Mouse (Mus musculus) hindbrain, embryonic 12.5 days (tissue): ENCODE data around the gene Recql. TPM values are rescaled to one million over a fixed set of nuclear protein-coding genes. Genes with fewer than 3 reads are reported as not detected.
A peak's percentile ranks its signal among the peaks of the same experiment; 100 is the strongest.
"Not testable (repeated sequence)": the region's sequence is repeated elsewhere in the genome, so short reads cannot be mapped to it uniquely, and the experiment has no call there.

Experiments used
- ATAC-seq: fragments of 200-750 bp; cut with Nextera tagmentation; 2 replicates; pipeline ENCODE4 v1.8.0; 2017; ENCODE audit warnings: moderate TSS enrichment; ENCODE audit not compliant: low FRiP score
- H3K27ac ChIP-seq: fragments of 300-500 bp; sonication (generic); 2 replicates; pipeline ENCODE4 v1.5.1; 2016; ENCODE audit warnings: mild to moderate bottlenecking
- H3K27me3 ChIP-seq: fragments of 300-500 bp; sonication (generic); 2 replicates; pipeline ENCODE4 v1.6.1; 2016; ENCODE audit warnings: mild to moderate bottlenecking
- H3K36me3 ChIP-seq: fragments of 300-500 bp; sonication (generic); 2 replicates; pipeline ENCODE4 v1.6.1; 2016; ENCODE audit warnings: mild to moderate bottlenecking
- H3K4me1 ChIP-seq: fragments of 300-500 bp; sonication (generic); 2 replicates; pipeline ENCODE4 v1.6.1; 2016
- H3K4me2 ChIP-seq: fragments of 300-500 bp; sonication (generic); replicated peaks from 2 replicates; pipeline ENCODE4 v1.6.1; 2016; ENCODE audit warnings: mild to moderate bottlenecking
- H3K4me3 ChIP-seq: fragments of 300-500 bp; sonication (generic); 2 replicates; pipeline ENCODE4 v1.5.1; 2016; ENCODE audit warnings: mild to moderate bottlenecking
- H3K9ac ChIP-seq: fragments of 300-500 bp; sonication (generic); 2 replicates; pipeline ENCODE4 v1.6.1; 2016; ENCODE audit warnings: mild to moderate bottlenecking, moderate library complexity
- H3K9me3 ChIP-seq: fragments of 300-500 bp; sonication (generic); replicated peaks from 2 replicates; pipeline ENCODE4 v1.6.1; 2016; ENCODE audit warnings: mild to moderate bottlenecking
- WGBS: fragments of 180-500 bp; shearing (Covaris S2); methylation state at CpG from one replicate; pipeline ENCODE4 v1.1.7; 2016; 5-methylcytosine and 5-hydroxymethylcytosine counted together
- polyA plus RNA-seq: library from polyadenylated mRNA; unstranded; fragments of >200 nt; fragmentation: Nextera tagmentation; extraction: Ambion mirVana; gene quantifications from 2 replicates; pipeline ENCODE4 v1.2.1, GENCODE M21; 2016

Recql gene
- polyA plus RNA-seq, 1 experiment from 2014 or later = 32.3 TPM

DNA sequence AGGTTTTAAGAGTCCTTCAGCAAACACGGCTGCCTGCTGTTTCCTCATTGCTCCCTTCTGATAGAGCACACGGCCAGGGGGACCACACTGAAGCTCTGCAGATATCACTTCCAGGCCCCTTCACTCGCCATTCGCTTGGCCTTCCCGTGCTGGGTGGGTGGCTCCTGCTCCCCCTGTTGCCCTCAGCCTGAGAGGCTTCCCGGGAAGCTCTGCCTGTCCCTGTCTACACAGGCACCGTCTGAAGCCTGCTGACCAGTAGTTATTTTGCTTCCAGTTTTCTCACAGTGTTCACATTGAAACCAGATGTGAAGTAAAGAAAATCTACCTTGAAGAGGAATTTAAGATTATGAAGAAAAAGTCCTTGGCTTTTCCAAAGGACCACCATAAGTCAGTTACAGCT, 29.8 kb downstream of the Recql start:
- H3K4me1 ChIP-seq = no peaks in the 10 kb centered on the region
- H3K36me3 ChIP-seq = peaks cover 83% of the 10 kb centered on the region
- H3K9ac ChIP-seq = no peak overlapping the region
- no peak overlapping the region for H3K4me2 ChIP-seq
- ATAC-seq = no peak
- no peaks in the 10 kb centered on the region for H3K9me3 ChIP-seq
- no peaks in the 10 kb centered on the region for H3K27me3 ChIP-seq
- no peak overlapping the region for H3K4me3 ChIP-seq
- 69% methylated on average over 7 of the region's 7 CpGs for WGBS
- H3K27ac ChIP-seq = no peak overlapping the region

DNA sequence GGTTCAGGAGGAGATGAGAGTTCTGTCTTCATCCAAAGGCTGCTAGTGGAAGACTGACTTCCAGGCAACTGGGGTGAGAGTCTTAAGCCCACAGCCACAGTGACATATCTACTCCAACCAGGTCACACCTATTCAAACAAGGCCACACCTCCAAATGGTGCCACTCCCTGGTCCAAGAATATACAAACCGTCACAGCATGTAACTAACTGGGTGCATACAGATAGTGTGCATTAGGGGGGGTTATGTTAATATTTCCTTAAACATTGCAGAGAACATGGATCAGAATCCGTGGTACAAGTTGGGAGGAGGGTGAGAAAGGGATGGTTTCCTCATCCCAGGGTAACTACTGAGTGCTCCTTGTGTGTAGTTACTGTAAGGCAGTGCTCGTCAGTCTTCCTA, 34.8 kb downstream of the Recql start:
- not testable (repeated sequence) for H3K27ac ChIP-seq, H3K9me3 ChIP-seq, H3K4me2 ChIP-seq, H3K4me1 ChIP-seq, H3K9ac ChIP-seq, ATAC-seq, H3K4me3 ChIP-seq, H3K27me3 ChIP-seq
- 96% methylated on average over 3 of the region's 3 CpGs for WGBS
- H3K36me3 ChIP-seq = peaks cover 63% of the 10 kb centered on the region

DNA sequence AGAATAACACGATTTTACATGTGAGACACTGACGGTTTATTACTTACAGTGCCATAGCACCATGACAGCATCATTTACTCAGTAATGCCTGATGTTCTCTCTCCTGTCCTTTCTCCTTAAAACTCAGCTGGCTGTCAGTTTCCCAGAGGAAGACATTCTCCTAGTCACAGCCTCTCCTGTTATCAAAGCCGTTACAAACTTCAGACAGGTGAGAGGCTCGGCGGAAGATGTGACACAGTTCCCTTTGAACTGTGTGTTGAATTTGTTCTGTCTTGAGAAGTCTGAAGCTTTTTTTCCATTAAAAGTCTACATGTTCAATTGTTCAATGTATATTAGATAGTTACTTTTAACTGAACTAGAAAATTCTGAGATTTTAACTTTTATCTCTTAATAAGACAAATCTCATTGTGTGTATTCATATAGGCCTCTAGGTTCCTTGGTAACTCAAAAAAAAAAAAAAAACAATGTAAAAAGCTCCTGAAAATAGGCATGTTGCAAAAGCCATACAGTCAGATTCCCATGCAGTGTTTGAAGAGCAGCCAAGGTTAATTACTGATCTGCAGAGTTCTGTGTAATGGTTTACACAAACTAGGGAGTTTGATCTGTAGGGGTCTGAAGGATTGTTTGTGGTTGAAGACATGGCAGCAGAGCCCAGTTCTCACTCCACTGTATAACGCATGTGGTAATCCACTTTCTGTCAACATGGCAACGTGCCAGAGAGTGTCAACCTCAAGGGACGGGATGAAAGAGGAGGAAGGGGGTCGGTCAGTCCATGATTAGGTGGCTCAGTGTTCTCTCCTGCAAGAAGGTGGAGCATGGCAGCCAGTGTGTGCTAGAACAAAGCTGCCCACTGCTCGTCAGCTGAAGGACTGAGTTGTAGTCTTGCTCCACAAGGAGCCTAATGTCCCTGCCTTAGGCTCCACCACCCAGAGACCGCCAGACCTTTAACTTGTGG, 39.2 kb downstream of the Recql start:
- H3K4me1 ChIP-seq = 0 out of 2 replicates have a peak, but pooled peaks cover 10% of the 10 kb centered on the region
- peaks cover 30% of the 10 kb centered on the region for H3K36me3 ChIP-seq
- ATAC-seq = no peak
- H3K4me2 ChIP-seq = no peak overlapping the region
- H3K27me3 ChIP-seq = no peaks in the 10 kb centered on the region
- no peak overlapping the region for H3K9ac ChIP-seq
- H3K9me3 ChIP-seq = no peaks in the 10 kb centered on the region
- 87% methylated on average over 11 of the region's 11 CpGs for WGBS
- H3K27ac ChIP-seq = no peak overlapping the region
- H3K4me3 ChIP-seq = no peak overlapping the region

DNA sequence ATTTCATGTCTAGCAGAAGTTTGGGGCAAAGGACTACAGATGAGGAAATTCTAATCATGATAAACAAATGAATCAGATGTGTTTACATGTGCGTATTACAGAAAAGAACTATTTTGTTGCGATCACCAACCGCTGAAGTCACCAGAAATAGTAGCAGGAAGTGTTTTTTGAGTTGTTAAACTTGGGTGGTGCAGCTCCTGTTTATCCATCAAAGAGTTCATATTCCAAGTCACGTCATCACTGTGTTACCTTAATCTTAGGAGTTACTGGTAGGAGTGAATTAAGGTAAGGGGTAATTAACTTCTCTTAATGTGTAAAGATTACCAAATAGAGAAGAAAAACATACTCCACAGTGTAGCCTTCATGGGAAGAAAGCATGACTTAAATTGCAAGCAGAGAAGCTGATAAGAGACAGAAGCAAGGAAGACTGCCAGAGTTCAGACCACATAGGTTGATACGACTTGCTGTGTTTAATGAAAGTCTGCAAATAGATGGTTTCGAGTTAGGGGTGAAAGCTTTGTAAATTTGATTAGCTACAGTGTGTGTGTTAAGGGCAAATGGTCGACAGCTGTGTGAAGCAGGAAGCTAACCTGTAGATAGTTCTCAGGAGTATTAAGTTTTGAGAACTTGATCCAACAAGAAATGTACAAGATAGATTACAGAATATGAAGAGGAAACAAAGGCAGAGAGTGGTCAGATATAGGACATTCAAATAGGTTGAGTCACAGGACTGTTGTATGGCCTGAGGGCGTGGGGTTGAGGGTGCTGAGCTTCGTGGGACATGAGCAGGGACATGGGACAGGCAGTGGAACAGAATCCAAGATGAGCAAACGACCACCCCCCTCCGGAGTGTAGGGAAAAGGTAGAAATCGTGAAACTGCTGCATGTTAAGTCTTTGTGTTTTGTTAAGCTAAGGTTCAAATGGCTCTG, 40.4 kb downstream of the Recql start:
- H3K9ac ChIP-seq = peak overlapping the region; percentile 73
- H3K4me2 ChIP-seq = peak overlapping the region; percentile 52
- no peak for ATAC-seq
- H3K4me1 ChIP-seq = 0 out of 2 replicates have a peak, but pooled peaks cover 10% of the 10 kb centered on the region
- H3K36me3 ChIP-seq = peaks cover 17% of the 10 kb centered on the region
- no peaks in the 10 kb centered on the region for H3K9me3 ChIP-seq
- peak overlapping the region; percentile 81 for H3K4me3 ChIP-seq
- H3K27ac ChIP-seq = peak overlapping the region; percentile 88; the same call in 1 of the 2 replicates
- no peaks in the 10 kb centered on the region for H3K27me3 ChIP-seq
- 68% methylated on average over 12 of the region's 12 CpGs for WGBS

DNA sequence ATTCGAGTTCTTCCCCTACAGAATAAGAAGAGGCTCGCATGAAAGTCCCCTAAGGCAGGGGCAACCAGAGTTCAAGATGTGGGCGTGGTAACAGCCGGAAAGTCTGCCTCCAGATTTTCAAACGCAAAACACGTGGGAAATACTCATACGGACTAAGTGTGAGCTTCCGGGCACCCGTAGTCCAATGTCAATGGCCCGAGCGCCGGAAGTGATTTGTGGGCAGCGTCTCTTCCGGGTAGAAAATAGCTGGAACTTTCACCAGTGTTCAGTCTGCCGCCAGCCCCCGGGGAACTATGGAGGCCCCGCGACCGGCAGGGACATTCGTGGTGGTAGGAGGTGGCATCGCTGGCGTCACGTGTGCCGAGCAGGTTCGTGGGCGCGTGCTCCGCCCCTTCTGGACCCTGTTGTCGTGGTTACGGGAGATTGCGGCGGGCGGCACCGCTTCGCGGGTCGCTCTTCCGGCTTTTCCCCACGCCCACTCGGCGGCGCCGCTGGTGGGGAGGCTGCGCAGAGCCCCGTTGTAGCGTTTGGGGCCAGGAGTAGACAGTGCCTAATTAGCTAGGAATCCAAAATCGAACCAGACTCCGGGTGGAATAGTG, 41.3 kb downstream of the Recql start, which contains the start of gene Pyroxd1:
Gene Pyroxd1 (plus strand): TSS at position 215 of the 599 bp plus-strand sequence.
- 0 out of 2 replicates have a peak, but pooled peaks cover 10% of the 10 kb centered on the region for H3K4me1 ChIP-seq
- H3K4me2 ChIP-seq = peak within 1 kb of the TSS; percentile 52
- H3K36me3 ChIP-seq = peaks cover 12% of the 10 kb centered on the region
- peak within 1 kb of the TSS; percentile 81 for H3K4me3 ChIP-seq
- 1% methylated on average over 48 of the region's 48 CpGs for WGBS
- H3K27me3 ChIP-seq = no peaks in the 10 kb centered on the region
- peak within 1 kb of the TSS; percentile 73 for H3K9ac ChIP-seq
- H3K27ac ChIP-seq = peak within 1 kb of the TSS; percentile 88
- ATAC-seq = peak; percentile 93
- H3K9me3 ChIP-seq = no peaks in the 10 kb centered on the region

DNA sequence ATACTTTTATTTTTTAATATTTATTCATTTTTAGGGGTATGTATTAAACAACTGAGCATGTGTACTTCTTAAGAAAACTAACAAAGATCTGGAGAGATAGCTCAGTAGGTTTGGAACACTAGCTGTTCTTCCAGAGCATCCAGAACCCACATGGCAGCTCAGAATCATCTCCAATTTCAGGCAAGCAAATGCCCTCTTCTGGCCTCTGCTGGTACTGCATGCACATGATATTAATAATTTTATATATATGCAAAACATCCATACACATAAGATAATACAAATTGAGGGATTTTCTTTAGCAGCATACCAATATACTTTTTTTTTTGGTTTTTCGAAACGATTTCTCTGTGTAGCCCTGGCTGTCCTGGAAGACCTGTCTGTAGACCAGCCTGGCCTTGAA, 43.3 kb downstream of the Recql start:
- H3K27ac ChIP-seq = no peak overlapping the region
- H3K4me3 ChIP-seq = no peak overlapping the region
- H3K27me3 ChIP-seq = no peaks in the 10 kb centered on the region
- 71% methylated on average over 2 of the region's 2 CpGs for WGBS
- H3K9ac ChIP-seq = no peak overlapping the region
- 0 out of 2 replicates have a peak, but pooled peaks cover 10% of the 10 kb centered on the region for H3K4me1 ChIP-seq
- no peaks in the 10 kb centered on the region for H3K9me3 ChIP-seq
- no peak for ATAC-seq
- H3K36me3 ChIP-seq = no peaks in the 10 kb centered on the region
- no peak overlapping the region for H3K4me2 ChIP-seq

DNA sequence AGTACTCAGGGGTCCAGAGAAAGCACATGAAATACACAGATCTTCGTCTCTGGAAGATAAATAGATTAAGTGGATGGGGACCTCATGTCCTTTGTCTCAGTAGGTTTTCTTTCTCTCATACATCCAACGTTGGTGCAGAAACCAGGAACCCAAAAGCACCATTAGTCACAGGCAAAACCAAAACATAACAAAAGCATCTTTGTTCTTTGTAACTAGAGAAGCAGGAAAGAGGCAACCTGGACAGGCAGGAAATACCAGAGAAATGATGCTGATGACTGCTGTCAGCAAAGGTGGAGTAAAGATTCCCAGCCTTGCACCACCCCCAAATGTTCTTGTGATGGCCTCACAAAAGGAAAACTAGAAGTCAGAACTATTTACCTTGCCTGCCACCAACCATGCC, 47.3 kb downstream of the Recql start:
- no peaks in the 10 kb centered on the region for H3K4me1 ChIP-seq
- no peak overlapping the region for H3K27ac ChIP-seq
- H3K9ac ChIP-seq = no peak overlapping the region
- ATAC-seq = no peak
- 61% methylated on average over 2 of the region's 2 CpGs for WGBS
- H3K27me3 ChIP-seq = no peaks in the 10 kb centered on the region
- H3K9me3 ChIP-seq = no peaks in the 10 kb centered on the region
- H3K4me3 ChIP-seq = no peak overlapping the region
- H3K36me3 ChIP-seq = no peaks in the 10 kb centered on the region
- H3K4me2 ChIP-seq = no peak overlapping the region

DNA sequence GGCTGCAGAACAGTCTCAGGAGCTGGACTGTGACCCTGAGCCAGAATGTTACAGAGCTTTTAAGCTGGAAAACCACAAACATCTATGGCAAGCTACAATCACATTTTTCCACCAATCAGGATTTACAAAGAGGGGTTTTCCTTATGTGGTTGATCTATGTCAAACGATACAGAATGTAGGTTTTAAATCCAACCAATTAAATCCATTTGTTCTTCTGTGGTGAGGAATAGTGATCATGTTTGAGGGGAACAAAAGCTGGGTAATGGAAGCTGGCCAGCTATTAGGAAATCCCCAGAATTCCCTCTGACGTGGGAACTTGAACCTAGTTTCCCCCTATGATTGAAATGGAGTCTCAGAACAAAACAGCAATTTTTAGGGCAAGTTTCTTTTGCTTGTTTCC, 47.9 kb downstream of the Recql start:
- Histone ChIP-seq H3K4me1 (no peaks in the 10 kb centered on the region), H3K4me2 (no peak overlapping the region), H3K27me3 (no peaks in the 10 kb centered on the region), H3K4me3 (no peak overlapping the region), H3K9ac (no peak overlapping the region), H3K9me3 (no peaks in the 10 kb centered on the region), H3K36me3 (no peaks in the 10 kb centered on the region), H3K27ac (no peak overlapping the region)
- no peak for ATAC-seq
- WGBS = 69% methylated on average over 2 of the region's 2 CpGs

DNA sequence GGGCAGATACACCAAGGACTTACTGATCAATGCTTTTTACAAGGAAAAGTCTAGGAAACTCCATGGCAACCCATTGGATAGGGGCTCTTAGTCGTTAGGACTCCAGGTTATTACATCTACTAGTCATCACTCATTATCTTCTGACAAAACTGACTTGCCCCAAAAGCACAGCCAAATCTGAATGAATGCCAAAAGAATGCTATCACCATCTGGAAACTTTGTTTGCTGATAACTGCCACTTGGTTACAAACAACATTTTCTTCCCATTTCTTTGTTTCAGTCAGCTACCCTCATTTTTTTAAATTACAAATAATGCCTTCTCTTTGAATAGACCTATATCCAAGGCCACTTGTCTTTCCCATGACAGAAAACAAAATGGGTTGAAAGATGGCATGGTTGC, 57.7 kb downstream of the Recql start:
- Histone ChIP-seq H3K36me3 (no peaks in the 10 kb centered on the region), H3K27me3 (no peaks in the 10 kb centered on the region), H3K4me2 (no peak overlapping the region), H3K9ac (no peak overlapping the region), H3K4me3 (no peak overlapping the region), H3K27ac (no peak overlapping the region), H3K4me1 (no peaks in the 10 kb centered on the region), H3K9me3 (no peaks in the 10 kb centered on the region)
- no peak for ATAC-seq
- WGBS = 63% methylated on average over 1 of the region's 1 CpGs

DNA sequence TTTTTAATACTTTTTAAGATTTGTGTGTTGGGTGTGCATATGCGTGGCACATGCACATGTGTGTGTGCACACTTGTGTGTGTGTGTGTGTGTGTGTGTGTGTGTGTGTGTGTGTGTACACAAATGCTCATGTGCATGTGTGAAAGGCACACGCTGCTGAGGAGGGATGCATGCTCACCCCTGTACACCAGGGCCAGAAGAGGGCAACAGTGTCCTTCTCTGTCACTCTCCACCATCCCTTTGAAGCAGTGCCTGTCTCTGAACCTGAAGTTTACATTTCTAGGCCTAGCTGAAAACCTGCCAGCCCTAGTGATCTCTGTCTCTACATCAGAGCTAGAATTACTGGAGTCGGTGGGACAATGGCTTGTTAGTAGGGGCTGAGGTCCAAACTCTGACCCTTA, 60.3 kb downstream of the Recql start:
- Histone ChIP-seq H3K4me3 (no peak overlapping the region), H3K27me3 (no peaks in the 10 kb centered on the region), H3K4me1 (0 out of 2 replicates have a peak, but pooled peaks cover 3% of the 10 kb centered on the region), H3K9me3 (no peaks in the 10 kb centered on the region), H3K27ac (no peak overlapping the region), H3K4me2 (no peak overlapping the region), H3K9ac (no peak overlapping the region), H3K36me3 (no peaks in the 10 kb centered on the region)
- 83% methylated on average over 3 of the region's 3 CpGs for WGBS
- no peak for ATAC-seq

DNA sequence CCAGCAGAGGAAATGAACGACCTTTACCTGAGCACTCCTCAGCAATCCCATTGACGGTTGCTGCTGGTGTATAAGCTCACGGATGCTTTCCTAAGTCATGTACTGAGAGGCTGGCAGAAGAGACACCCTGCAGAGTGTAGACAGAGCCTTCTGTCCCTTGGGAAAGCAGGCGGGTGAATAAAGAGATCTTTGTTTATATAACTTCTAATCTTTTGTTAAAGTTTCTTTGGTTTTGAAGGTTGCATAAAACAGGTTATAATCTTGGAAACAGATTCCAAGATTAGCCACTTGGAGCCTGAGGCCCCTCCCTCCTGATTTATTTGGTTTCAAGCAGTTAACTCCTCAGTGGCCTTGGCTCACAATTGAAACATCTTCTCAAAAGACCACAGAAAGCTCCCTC, 64.0 kb downstream of the Recql start, which contains the start of gene Slco1a5:
Gene Slco1a5 (minus strand): TSS at position 101 of the 400 bp plus-strand sequence.
- Histone ChIP-seq H3K27ac (no peak within 1 kb of the TSS), H3K36me3 (no peaks in the 10 kb centered on the region), H3K4me1 (0 out of 2 replicates have a peak, but pooled peaks cover 3% of the 10 kb centered on the region), H3K4me3 (no peak within 1 kb of the TSS), H3K27me3 (no peaks in the 10 kb centered on the region), H3K9ac (no peak within 1 kb of the TSS), H3K4me2 (no peak within 1 kb of the TSS), H3K9me3 (no peaks in the 10 kb centered on the region)
- no peak for ATAC-seq
- 16% methylated on average over 4 of the region's 4 CpGs for WGBS

DNA sequence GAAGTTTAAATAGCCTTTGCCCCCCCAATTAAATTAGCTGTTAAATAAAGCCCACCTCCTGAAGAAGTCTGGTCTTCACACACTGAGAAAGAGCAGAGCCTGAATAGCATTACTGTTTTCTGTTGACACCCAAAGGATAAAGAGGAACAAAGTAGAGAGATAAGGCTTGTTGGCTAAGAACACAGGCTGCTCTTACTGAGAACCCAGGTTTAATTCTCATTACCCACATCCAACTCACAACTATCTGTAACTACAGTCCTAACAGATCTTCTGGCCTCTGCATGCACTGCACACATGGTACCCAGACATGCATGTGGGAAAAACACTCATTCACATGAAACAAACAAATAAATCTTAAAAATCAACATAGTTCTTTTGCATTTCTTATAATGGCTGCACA, 69.8 kb downstream of the Recql start:
- no peaks in the 10 kb centered on the region for H3K36me3 ChIP-seq
- H3K9ac ChIP-seq = no peak overlapping the region
- no peaks in the 10 kb centered on the region for H3K4me1 ChIP-seq
- H3K27me3 ChIP-seq = no peaks in the 10 kb centered on the region
- no peak overlapping the region for H3K4me3 ChIP-seq
- H3K9me3 ChIP-seq = no peaks in the 10 kb centered on the region
- no peak overlapping the region for H3K27ac ChIP-seq
- ATAC-seq = no peak
- no peak overlapping the region for H3K4me2 ChIP-seq
